Mouse (Mus musculus): ENCODE data around the gene Mbnl2. TPM values are rescaled to one million over a fixed set of nuclear protein-coding genes. Genes with fewer than 3 reads are reported as not detected.

The Mbnl2 gene
- polyA plus RNA-seq, 1 experiment from 2014 or later, result 44.1 TPM

GRCm38 (mm10) chr14:120323111-120323510 lies 47.6 kb downstream of the Mbnl2 start:
- WGBS, result 83% methylated on average over 1 of the region's 1 CpGs
- H3K27ac ChIP-seq (ENCODE audit: low read depth, low read length), result no peak overlapping the region
- no peak for DNase-seq (ENCODE audit: low spot score)
- ATAC-seq (ENCODE audit: insufficient read depth, low FRiP score, low TSS enrichment), result no peak
- H3K9me3 ChIP-seq (ENCODE audit: control insufficient read depth, low read length), result no peaks in the 10 kb centered on the region
- H3K4me1 ChIP-seq (ENCODE audit: control insufficient read depth, insufficient read depth, low read length), result no peaks in the 10 kb centered on the region
- H3K36me3 ChIP-seq (ENCODE audit: control insufficient read depth, insufficient read depth, low read length), result no peaks in the 10 kb centered on the region
- H3K4me3 ChIP-seq (ENCODE audit: low read depth, low read length), result no peak overlapping the region
- H3K27me3 ChIP-seq (ENCODE audit: control insufficient read depth, insufficient read depth, low read length), result no peaks in the 10 kb centered on the region
- H3K4me2 ChIP-seq (ENCODE audit: low read depth), result no peak overlapping the region
- no peak overlapping the region for H3K9ac ChIP-seq (ENCODE audit: low read length)

GRCm38 (mm10) chr14:120324061-120324791 lies 48.8 kb downstream of the Mbnl2 start:
- no peaks in the 10 kb centered on the region for H3K36me3 ChIP-seq (ENCODE audit: control insufficient read depth, insufficient read depth, low read length)
- no peak overlapping the region for H3K9ac ChIP-seq (ENCODE audit: low read length)
- no peaks in the 10 kb centered on the region for H3K9me3 ChIP-seq (ENCODE audit: control insufficient read depth, low read length)
- DNase-seq (ENCODE audit: low spot score) (no peak), ATAC-seq (ENCODE audit: insufficient read depth, low FRiP score, low TSS enrichment) (no peak)
- 95% methylated on average over 8 of the region's 8 CpGs for WGBS
- H3K4me1 ChIP-seq (ENCODE audit: control insufficient read depth, insufficient read depth, low read length), result no peaks in the 10 kb centered on the region
- H3K4me2 ChIP-seq (ENCODE audit: low read depth), result no peak overlapping the region
- H3K27ac ChIP-seq (ENCODE audit: low read depth, low read length), result no peak overlapping the region
- H3K27me3 ChIP-seq (ENCODE audit: control insufficient read depth, insufficient read depth, low read length), result no peaks in the 10 kb centered on the region
- H3K4me3 ChIP-seq (ENCODE audit: low read depth, low read length), result no peak overlapping the region

DNA sequence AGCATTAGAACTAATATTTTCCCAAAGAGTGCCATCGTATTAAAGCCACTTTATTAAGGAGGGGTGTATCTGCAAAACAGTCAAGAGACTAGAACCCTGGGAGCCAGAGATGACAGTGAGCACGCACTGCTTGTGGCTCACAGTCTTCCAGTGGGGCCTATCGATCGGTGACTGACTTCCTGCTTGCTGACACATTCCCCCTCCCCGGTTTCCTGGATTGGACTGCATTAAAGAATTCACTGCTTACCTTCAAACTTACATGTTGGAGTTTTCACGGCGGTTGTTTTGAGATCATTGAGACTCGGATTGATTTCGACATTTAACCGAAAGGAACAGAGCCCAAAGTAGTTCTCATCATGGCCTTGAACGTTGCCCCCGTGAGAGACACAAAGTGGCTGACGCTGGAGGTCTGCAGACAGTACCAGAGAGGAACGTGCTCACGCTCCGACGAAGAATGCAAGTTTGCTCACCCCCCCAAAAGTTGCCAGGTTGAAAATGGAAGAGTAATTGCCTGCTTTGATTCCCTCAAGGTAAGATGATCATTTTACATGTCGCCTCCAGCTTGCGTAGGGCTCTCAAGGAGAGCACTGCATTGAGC lies 49.5 kb downstream of the Mbnl2 start:
- Histone ChIP-seq H3K36me3 (ENCODE audit: control insufficient read depth, insufficient read depth, low read length) (no peaks in the 10 kb centered on the region), H3K4me3 (ENCODE audit: low read depth, low read length) (no peak overlapping the region), H3K27me3 (ENCODE audit: control insufficient read depth, insufficient read depth, low read length) (no peaks in the 10 kb centered on the region), H3K27ac (ENCODE audit: low read depth, low read length) (no peak overlapping the region), H3K9ac (ENCODE audit: low read length) (no peak overlapping the region), H3K4me1 (ENCODE audit: control insufficient read depth, insufficient read depth, low read length) (no peaks in the 10 kb centered on the region), H3K4me2 (ENCODE audit: low read depth) (no peak overlapping the region), H3K9me3 (ENCODE audit: control insufficient read depth, low read length) (no peaks in the 10 kb centered on the region)
- no peak for DNase-seq (ENCODE audit: low spot score)
- ATAC-seq (ENCODE audit: insufficient read depth, low FRiP score, low TSS enrichment), result no peak
- 93% methylated on average over 19 of the region's 19 CpGs for WGBS

DNA sequence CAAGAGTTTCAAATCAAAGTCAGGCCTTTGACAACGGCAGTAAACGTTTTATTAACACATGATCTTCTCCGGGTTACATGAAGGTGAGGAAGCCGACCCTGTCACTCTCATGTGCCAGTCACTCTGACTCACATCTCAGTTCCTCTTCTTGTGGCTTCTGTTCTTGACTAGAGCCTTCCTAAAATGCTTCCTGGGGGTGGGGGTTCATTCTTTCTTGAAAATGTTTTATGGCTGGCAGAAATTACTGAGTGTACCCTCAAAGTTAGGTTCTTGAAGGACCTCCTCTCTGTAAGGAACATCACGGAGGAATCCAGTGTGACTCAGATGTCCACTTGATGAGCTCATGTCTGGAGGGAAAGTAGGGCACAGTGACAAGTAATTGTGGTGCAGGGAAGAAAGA lies 50.2 kb downstream of the Mbnl2 start:
- Histone ChIP-seq H3K27ac (ENCODE audit: low read depth, low read length) (no peak overlapping the region), H3K4me1 (ENCODE audit: control insufficient read depth, insufficient read depth, low read length) (no peaks in the 10 kb centered on the region), H3K9me3 (ENCODE audit: control insufficient read depth, low read length) (no peaks in the 10 kb centered on the region), H3K9ac (ENCODE audit: low read length) (no peak overlapping the region), H3K36me3 (ENCODE audit: control insufficient read depth, insufficient read depth, low read length) (no peaks in the 10 kb centered on the region), H3K4me3 (ENCODE audit: low read depth, low read length) (no peak overlapping the region), H3K27me3 (ENCODE audit: control insufficient read depth, insufficient read depth, low read length) (no peaks in the 10 kb centered on the region), H3K4me2 (ENCODE audit: low read depth) (no peak overlapping the region)
- 93% methylated on average over 5 of the region's 5 CpGs for WGBS
- DNase-seq (ENCODE audit: low spot score), result no peak
- ATAC-seq (ENCODE audit: insufficient read depth, low FRiP score, low TSS enrichment), result no peak

DNA sequence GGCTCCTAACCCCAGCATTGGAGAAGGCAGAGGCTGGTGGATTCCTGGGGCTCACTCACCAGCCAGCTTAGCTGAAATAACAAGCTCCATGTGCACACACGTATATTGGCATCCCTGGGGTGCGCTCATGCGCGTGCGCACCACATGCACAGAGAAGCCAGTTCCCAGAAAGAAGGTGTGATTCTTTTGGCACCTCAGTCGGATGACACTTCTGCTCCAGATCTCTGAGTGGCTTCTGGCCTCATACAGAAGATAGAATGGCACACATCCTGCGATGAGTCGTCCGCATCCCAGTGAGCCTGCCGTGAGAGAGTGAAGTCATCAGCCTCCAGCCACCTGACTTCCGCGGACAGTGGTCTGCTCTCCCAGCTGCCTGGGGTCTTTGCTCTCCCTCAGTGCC lies 55.0 kb downstream of the Mbnl2 start:
- Histone ChIP-seq H3K4me3 (ENCODE audit: low read depth, low read length) (no peak overlapping the region), H3K4me1 (ENCODE audit: control insufficient read depth, insufficient read depth, low read length) (no peaks in the 10 kb centered on the region), H3K27me3 (ENCODE audit: control insufficient read depth, insufficient read depth, low read length) (no peaks in the 10 kb centered on the region), H3K27ac (ENCODE audit: low read depth, low read length) (no peak overlapping the region), H3K9ac (ENCODE audit: low read length) (no peak overlapping the region), H3K4me2 (ENCODE audit: low read depth) (no peak overlapping the region), H3K36me3 (ENCODE audit: control insufficient read depth, insufficient read depth, low read length) (no peaks in the 10 kb centered on the region), H3K9me3 (ENCODE audit: control insufficient read depth, low read length) (no peaks in the 10 kb centered on the region)
- DNase-seq (ENCODE audit: low spot score) (no peak), ATAC-seq (ENCODE audit: insufficient read depth, low FRiP score, low TSS enrichment) (no peak)
- 68% methylated on average over 12 of the region's 12 CpGs for WGBS

GRCm38 (mm10) chr14:120330881-120331514 lies 55.5 kb downstream of the Mbnl2 start:
- DNase-seq (ENCODE audit: low spot score) (no peak), ATAC-seq (ENCODE audit: insufficient read depth, low FRiP score, low TSS enrichment) (no peak)
- no peaks in the 10 kb centered on the region for H3K4me1 ChIP-seq (ENCODE audit: control insufficient read depth, insufficient read depth, low read length)
- no peaks in the 10 kb centered on the region for H3K27me3 ChIP-seq (ENCODE audit: control insufficient read depth, insufficient read depth, low read length)
- no peaks in the 10 kb centered on the region for H3K36me3 ChIP-seq (ENCODE audit: control insufficient read depth, insufficient read depth, low read length)
- H3K9me3 ChIP-seq (ENCODE audit: control insufficient read depth, low read length), result no peaks in the 10 kb centered on the region
- H3K27ac ChIP-seq (ENCODE audit: low read depth, low read length), result no peak overlapping the region
- no peak overlapping the region for H3K9ac ChIP-seq (ENCODE audit: low read length)
- no peak overlapping the region for H3K4me3 ChIP-seq (ENCODE audit: low read depth, low read length)
- WGBS, result 89% methylated on average over 13 of the region's 13 CpGs
- no peak overlapping the region for H3K4me2 ChIP-seq (ENCODE audit: low read depth)

GRCm38 (mm10) chr14:120333465-120334243 lies 58.2 kb downstream of the Mbnl2 start:
- Histone ChIP-seq H3K27ac (ENCODE audit: low read depth, low read length) (no peak overlapping the region), H3K4me2 (ENCODE audit: low read depth) (no peak overlapping the region), H3K4me1 (ENCODE audit: control insufficient read depth, insufficient read depth, low read length) (0 out of 2 replicates have a peak, but pooled peaks cover 3% of the 10 kb centered on the region), H3K36me3 (ENCODE audit: control insufficient read depth, insufficient read depth, low read length) (no peaks in the 10 kb centered on the region), H3K9me3 (ENCODE audit: control insufficient read depth, low read length) (no peaks in the 10 kb centered on the region), H3K9ac (ENCODE audit: low read length) (no peak overlapping the region), H3K27me3 (ENCODE audit: control insufficient read depth, insufficient read depth, low read length) (no peaks in the 10 kb centered on the region), H3K4me3 (ENCODE audit: low read depth, low read length) (no peak overlapping the region)
- DNase-seq (ENCODE audit: low spot score) (no peak), ATAC-seq (ENCODE audit: insufficient read depth, low FRiP score, low TSS enrichment) (no peak)
- 87% methylated on average over 15 of the region's 15 CpGs for WGBS

DNA sequence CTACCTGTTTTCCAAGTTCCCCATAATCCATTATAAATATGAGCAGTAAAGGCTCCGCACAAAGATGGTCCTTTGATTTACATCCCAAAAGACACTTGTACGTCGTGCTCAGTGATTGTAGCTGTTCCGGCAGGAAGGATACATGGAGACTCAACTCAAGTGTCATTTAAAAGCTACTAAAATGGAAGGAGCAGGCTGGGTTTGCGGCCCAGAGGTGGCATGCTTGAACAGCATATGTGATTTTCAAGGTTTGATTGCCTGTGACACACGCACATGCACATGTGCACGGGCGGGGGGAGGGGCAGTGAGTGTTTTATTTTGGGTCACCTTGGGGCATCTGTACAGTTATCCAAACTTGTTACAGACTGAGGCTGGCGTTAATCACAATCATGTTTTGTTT lies 59.9 kb downstream of the Mbnl2 start:
- WGBS, result 84% methylated on average over 9 of the region's 9 CpGs
- DNase-seq (ENCODE audit: low spot score), result no peak

More for the DNA sequence above, 59.9 kb downstream of the Mbnl2 start:
- Histone ChIP-seq H3K9me3 (ENCODE audit: control insufficient read depth, low read length) (no peaks in the 10 kb centered on the region), H3K36me3 (ENCODE audit: control insufficient read depth, insufficient read depth, low read length) (no peaks in the 10 kb centered on the region), H3K27ac (ENCODE audit: low read depth, low read length) (no peak overlapping the region), H3K4me2 (ENCODE audit: low read depth) (no peak overlapping the region), H3K4me3 (ENCODE audit: low read depth, low read length) (no peak overlapping the region), H3K27me3 (ENCODE audit: control insufficient read depth, insufficient read depth, low read length) (no peaks in the 10 kb centered on the region), H3K4me1 (ENCODE audit: control insufficient read depth, insufficient read depth, low read length) (0 out of 2 replicates have a peak, but pooled peaks cover 3% of the 10 kb centered on the region), H3K9ac (ENCODE audit: low read length) (no peak overlapping the region)
- no peak for ATAC-seq (ENCODE audit: insufficient read depth, low FRiP score, low TSS enrichment)

Data from neural tube, embryonic 11.5 days (tissue).